Mouse (Mus musculus) adrenal gland, postnatal 10 days (tissue): ENCODE measurements around the gene Map4k2. TPM values are rescaled to one million over a fixed set of nuclear protein-coding genes. Genes with fewer than 3 reads are reported as not detected.
A peak's percentile ranks its signal among the peaks of the same experiment; 100 is the strongest.

Experiments used
- DNase-seq: peaks from one replicate; pipeline ENCODE4 v3.0.0; 2021; ENCODE audit warnings: mixed read lengths
- total RNA-seq, 2 experiments: library from RNA; stranded (reverse); gene quantifications; 2 replicates each; pipeline ENCODE4 v1.2.3; 2021

Map4k2 gene
- total RNA-seq, 2 experiments from 2014 or later = 35.9 to 54.6 TPM

- no peak for DNase-seq
Observed at GRCm38 (mm10) chr19:6346023-6346422, 5.1 kb downstream of the Map4k2 start.

- no peak for DNase-seq
Observed at GRCm38 (mm10) chr19:6346661-6347060, 5.7 kb downstream of the Map4k2 start.

GRCm38 (mm10) chr19:6347615-6348014 lies 6.7 kb downstream of the Map4k2 start:
- DNase-seq = no peak

- no peak for DNase-seq
Observed at GRCm38 (mm10) chr19:6348717-6349116, 7.8 kb downstream of the Map4k2 start.

GRCm38 (mm10) chr19:6349215-6349983 lies 8.5 kb downstream of the Map4k2 start:
- no peak for DNase-seq

- no peak for DNase-seq
Observed at GRCm38 (mm10) chr19:6351431-6352106, 10.6 kb downstream of the Map4k2 start.

- no peak for DNase-seq
Observed at GRCm38 (mm10) chr19:6352107-6352505, 11.2 kb downstream of the Map4k2 start.

GRCm38 (mm10) chr19:6354030-6354429 lies 13.1 kb downstream of the Map4k2 start:
- no peak for DNase-seq

GRCm38 (mm10) chr19:6361291-6361690 lies 20.4 kb downstream of the Map4k2 start:
- no peak for DNase-seq

- no peak for DNase-seq
Observed at GRCm38 (mm10) chr19:6363091-6363410, 22.1 kb downstream of the Map4k2 start.

- peak; percentile 100 for DNase-seq
Observed at GRCm38 (mm10) chr19:6363411-6364240, 22.7 kb downstream of the Map4k2 start, which contains the start of gene Sf1. Gene Sf1 (plus strand): TSS chr19:6363690.

- peak; percentile 94 for DNase-seq
Observed at GRCm38 (mm10) chr19:6364317-6364725, 23.4 kb downstream of the Map4k2 start.

- no peak for DNase-seq
Observed at GRCm38 (mm10) chr19:6364842-6365241, 23.9 kb downstream of the Map4k2 start.

- DNase-seq = no peak
Observed at GRCm38 (mm10) chr19:6370175-6370574, 29.2 kb downstream of the Map4k2 start.

- no peak for DNase-seq
Observed at GRCm38 (mm10) chr19:6372433-6372832, 31.5 kb downstream of the Map4k2 start.

GRCm38 (mm10) chr19:6373539-6374400 lies 32.8 kb downstream of the Map4k2 start:
- DNase-seq = peak; percentile 94

GRCm38 (mm10) chr19:6374571-6374970 lies 33.6 kb downstream of the Map4k2 start:
- no peak for DNase-seq

GRCm38 (mm10) chr19:6375423-6376254 lies 34.7 kb downstream of the Map4k2 start:
- DNase-seq = no peak

GRCm38 (mm10) chr19:6376255-6376564 lies 35.3 kb downstream of the Map4k2 start:
- peak; percentile 79 for DNase-seq

GRCm38 (mm10) chr19:6376643-6377042 lies 35.7 kb downstream of the Map4k2 start:
- no peak for DNase-seq
